Mouse (Mus musculus) spleen, postnatal 4 days (tissue): ENCODE data around the gene Plin4.

Experiments used
- DNase-seq, 2 experiments: peaks; one replicate each; pipeline ENCODE4 v3.0.0; 2022; ENCODE audit warnings: low spot score in 2 of 2

The Plin4 gene

GRCm38 (mm10) chr17:56109219-56110051 is at the start of gene Plin4:
Plin4 (minus strand) TSS chr17:56109803.
- no peak for DNase-seq

GRCm38 (mm10) chr17:56153643-56154042 is 44.0 kb upstream of the Plin4 start:
- no peak for DNase-seq

DNA sequence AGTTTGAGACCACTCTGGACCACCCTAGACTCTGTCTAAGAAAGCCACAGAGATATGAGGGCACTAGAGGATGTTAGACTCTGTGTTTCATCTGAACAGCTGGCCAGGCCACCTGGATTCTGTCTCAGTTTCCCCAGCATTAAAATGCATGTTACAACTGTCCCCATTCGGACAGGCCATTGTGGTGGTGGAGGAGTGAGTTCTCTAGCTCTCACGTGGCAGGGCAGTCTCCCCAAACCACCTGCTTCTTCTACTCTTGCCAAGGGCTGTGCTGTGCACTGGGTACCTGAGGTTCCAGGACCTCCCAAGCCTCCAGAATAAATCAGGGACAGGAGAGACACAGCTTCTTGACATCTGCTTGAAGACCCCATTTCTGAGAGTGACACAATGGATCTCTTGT is 40.3 kb upstream of the Plin4 start:
- no peak for DNase-seq

DNA sequence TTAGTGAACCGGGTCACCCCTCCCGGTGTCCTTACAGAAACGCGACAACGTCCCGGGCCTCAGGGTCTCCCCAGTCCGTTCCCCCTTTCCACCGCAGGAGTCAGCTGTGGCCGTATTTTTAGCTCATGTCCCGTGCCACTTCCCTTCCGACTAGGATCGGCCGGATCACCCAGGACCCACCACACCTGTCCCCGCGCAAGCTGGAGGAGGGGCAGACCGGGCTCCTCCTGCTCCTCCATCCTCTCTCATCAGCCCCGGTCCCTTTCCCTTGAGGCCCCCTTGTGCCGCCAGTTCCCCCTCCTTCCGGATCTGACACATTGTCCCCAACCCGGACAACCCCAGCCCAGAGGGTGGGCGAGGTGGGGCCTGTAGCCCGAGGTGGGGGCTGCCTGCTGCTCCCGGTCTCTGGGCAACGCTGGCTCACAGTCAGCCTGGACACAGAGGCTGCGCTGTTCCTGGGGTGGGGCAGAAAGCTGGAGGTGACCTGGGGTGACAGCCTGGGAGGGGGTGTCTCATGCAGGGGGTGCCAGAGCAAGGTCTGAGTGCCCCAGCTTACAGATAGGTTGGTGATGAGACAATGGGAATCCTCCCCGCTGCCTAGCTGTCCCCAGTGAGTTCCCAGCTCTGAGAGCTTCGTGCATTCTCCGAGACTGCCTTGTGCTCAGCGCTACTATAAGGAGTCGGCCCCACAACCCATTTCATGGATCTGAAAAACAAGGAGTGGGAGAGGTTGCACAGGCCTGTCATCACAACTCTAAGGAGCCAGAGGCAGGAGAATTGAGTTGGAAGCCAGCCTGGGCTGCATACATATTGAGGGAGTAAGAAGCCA is 39.4 kb upstream of the Plin4 start:
- DNase-seq, result no peak

GRCm38 (mm10) chr17:56148280-56148679 is 38.7 kb upstream of the Plin4 start:
- DNase-seq, result no peak

GRCm38 (mm10) chr17:56147420-56147819 is 37.8 kb upstream of the Plin4 start:
- no peak for DNase-seq

GRCm38 (mm10) chr17:56146131-56146530 is 36.5 kb upstream of the Plin4 start:
- DNase-seq, result no peak

DNA sequence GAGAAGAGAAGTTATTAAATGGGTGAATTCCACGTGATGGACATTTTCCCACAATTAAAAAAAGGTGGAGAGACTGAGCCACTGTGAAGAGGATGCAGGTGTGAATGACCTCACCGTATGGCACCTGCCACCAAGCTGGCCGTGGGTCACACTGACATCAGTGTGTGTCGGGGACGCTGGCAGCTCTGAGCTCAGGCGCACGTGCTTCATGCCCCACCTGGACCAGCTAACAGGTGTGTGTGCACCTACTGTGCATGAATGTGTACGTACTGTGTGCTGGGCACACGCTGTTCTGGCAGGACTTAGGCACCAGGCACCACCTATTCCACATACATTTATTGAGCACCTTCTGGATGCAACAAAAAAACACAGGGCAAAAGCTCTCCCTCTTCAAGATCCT is 34.9 kb upstream of the Plin4 start:
- DNase-seq, result no peak

DNA sequence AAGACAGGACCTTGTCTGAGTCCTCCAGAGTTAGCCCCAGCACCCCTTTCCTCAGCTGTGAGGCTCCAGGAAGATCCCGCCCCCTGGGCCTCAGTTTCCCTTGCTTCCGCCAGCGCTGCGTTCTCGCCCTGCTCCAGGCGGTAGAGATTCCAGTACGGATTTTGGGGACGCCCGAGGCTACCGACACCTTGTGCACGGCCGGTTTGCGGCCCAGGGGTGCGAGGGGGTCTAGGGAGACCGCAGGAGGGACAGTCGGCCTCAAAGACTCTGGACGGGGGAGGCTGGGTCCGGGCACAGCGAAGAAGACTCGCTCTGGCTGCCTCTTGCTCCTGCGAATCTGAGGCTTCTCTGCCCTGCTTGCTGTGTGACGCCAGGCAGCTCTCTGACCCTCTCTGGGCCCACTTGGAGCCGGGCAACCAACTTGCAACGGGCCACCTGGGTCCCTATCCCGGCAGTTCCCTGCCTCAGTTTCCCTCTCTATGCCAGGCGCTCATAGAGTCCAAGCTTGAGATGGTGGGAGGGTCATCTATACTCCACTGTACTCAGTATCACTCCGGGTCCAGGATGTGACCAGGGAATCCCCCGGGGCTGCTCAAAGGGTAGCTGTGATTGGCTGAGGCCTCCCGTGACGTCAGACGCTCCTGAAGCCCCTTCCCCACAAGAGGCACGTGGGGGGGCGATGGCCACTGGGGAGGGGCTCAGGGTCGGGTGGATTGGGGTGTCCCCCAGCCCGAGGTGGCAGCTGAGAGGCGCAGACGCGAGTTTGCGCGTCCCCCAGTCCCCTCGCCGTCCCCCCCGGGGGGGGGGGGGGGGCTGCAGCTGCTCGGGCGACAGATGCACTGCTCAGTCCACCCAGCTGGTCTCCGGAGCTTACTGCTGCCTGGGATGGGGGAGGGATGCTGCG is 32.4 kb upstream of the Plin4 start:
- peak in 1 of 2 experiments; percentile 71 for DNase-seq

GRCm38 (mm10) chr17:56139858-56140595 is 30.4 kb upstream of the Plin4 start, which contains the start of gene Sema6b:
Sema6b (minus strand) TSS chr17:56140343.
- peak in 1 of 2 experiments; percentile 82 for DNase-seq

- no peak for DNase-seq
Observed at GRCm38 (mm10) chr17:56139355-56139754, 29.8 kb upstream of the Plin4 start.

GRCm38 (mm10) chr17:56137839-56138613 is 28.4 kb upstream of the Plin4 start:
- no peak for DNase-seq

- DNase-seq, result no peak
Observed at GRCm38 (mm10) chr17:56136558-56136957, 27.0 kb upstream of the Plin4 start.

GRCm38 (mm10) chr17:56134463-56134971 is 24.9 kb upstream of the Plin4 start:
- DNase-seq, result peak; percentile 77 to 92

DNA sequence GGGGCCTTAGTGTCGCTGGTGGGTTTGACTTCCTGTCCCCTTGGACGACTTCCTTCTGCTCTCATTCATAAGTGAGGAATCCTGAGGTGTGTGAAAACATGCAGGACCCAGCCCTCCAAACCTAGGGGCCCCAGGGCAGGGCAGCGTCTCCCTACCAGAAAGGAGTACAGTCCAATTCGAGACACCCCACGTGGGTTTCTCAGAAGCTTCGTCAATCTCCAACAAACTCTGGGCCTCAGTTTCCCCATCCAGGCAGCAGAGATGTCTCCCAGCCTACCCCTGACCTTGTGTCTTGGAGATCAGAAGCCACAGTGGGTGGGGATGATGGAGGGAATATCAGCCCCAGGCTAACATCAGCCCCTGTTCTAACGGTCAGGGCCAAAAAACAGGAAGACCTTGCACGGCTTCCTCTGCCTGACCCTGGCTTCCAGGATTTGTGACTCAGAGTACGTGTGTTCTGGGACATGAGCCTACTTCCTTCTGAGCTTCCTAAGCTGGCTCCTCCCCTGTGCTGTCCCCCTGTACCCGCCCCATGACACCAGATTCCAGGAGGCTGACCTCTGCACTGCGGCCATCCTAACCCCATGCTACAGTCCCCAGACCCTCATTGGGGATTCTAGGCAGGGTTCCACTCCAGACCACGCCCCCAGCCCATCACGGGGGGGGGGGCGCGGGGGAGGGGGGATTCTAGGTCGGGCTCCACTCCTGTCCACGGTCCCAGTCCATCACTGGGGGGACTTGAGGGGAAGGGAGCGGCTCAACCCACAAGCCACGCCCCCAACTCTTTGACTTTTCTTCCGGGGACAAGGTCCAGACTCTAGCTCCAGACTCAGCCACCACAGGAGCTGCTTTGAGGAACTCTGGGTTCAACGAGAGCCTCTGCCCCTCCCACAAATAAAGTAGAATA is 24.1 kb upstream of the Plin4 start:
- no peak for DNase-seq

DNA sequence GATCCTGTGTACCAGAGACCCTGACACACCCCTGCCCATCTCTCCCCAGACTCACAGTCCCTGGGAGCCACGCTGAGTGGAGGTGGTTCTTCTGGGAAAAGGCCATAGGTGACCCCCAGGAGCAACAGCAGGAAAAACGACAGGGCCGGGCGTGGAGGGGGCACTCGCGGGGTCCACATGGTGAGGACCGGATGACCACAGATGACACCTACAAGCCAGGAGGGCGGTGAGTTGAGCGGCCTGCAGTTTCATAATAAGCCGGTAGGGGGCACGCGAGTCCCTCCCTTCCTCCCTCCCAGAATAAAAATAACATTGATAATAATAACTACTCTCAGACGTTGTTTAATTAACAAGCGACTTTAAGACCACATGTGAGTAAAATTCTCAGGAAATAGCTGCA is 23.1 kb upstream of the Plin4 start:
- DNase-seq, result peak; percentile 67 to 90

DNA sequence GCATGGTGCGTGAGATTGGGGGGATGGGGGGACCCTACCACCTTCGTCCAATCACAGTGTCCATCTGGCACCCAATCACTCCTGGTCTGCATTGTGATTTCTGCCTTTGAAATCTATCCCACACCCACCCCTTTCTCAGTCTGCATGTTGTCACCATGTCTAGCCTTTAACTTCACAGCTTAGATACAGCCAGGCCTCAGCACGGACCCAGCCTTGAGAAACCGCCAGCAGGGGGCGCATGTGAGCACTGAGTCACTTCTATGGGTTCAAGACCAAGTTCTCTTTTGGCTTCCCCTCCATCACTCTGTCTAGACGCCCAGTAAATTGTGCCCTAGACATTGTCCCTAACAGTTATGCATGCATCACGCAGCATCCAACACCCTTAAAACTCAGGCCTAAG is 22.2 kb upstream of the Plin4 start:
- DNase-seq, result peak; percentile 75 to 92

GRCm38 (mm10) chr17:56131136-56131535 is 21.5 kb upstream of the Plin4 start:
- DNase-seq, result no peak

GRCm38 (mm10) chr17:56128246-56128645 is 18.6 kb upstream of the Plin4 start:
- DNase-seq, result no peak
